Mouse (Mus musculus): ENCODE results near the gene Tex48. TPM values are rescaled to one million over a fixed set of nuclear protein-coding genes. Genes with fewer than 3 reads are reported as not detected.
A peak's percentile ranks its signal among the peaks of the same experiment; 100 is the strongest.

Gene Tex48
- polyA plus RNA-seq (2016; fragmentation: Nextera tagmentation; extraction: Ambion mirVana) = not detected in 2 replicates

DNA sequence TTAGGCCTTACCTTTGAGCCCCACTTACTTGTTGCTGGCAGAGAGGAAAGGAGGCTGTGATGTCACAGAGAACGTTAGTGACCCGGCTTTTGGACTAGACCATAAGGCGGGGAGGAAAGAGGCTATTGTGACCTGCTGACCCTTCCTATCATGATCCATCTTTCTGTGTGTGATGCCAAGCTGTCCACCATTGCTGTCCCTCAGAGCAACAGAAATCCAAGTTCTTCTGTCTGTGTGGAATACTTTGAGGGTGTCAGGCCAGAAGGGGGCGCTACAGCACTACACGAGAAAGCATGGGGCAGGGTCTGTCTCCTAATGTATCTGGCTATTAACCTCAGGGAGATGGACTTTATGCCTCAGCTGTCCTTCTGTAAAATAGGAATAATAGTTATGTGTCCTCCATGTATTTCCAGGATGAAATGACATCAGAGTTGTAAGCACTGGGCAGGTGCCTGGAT lies at the start of gene Tex48:
Gene Tex48 (minus strand): TSS at position 51 of the 458 bp plus-strand sequence.
- Histone ChIP-seq H3K4me3 (no peak within 1 kb of the TSS), H3K9me3 (replicated peaks) (no peaks in the 10 kb centered on the region), H3K36me3 (no peaks in the 10 kb centered on the region), H3K4me1 (no peaks in the 10 kb centered on the region), H3K27ac (no peak within 1 kb of the TSS), H3K27me3 (ENCODE audit: low read depth, poor library complexity, severe bottlenecking) (no peaks in the 10 kb centered on the region)
- peak; percentile 58 for DNase-seq (ENCODE audit: low spot score)
- WGBS = 51% methylated on average over 5 of the region's 5 CpGs

DNA sequence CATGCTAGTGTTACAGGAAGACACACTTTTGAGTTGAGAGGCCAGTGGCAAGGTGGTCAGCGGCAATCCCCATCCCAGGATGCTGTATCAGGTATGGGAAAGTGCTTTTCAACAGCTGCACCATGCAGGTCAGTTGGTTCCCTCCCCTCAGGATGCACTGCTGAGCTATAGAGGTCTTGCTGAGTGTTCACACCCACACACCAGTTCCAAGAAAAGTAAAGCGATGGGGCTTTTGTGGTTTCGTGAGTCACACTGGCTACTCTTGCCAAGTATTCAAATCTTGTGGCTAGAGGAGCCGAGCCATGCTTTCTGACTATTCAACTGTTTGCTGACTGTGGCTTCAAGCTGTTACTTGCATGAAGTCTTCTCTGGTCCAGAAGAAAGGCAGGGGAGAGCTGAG lies 46.0 kb upstream of the Tex48 start:
- no peaks in the 10 kb centered on the region for H3K9me3 ChIP-seq (replicated peaks)
- no peak overlapping the region for H3K27ac ChIP-seq
- 83% methylated on average over 4 of the region's 4 CpGs for WGBS
- no peak for DNase-seq (ENCODE audit: low spot score)
- no peaks in the 10 kb centered on the region for H3K36me3 ChIP-seq
- no peaks in the 10 kb centered on the region for H3K27me3 ChIP-seq (ENCODE audit: low read depth, poor library complexity, severe bottlenecking)
- H3K4me3 ChIP-seq = no peak overlapping the region
- H3K4me1 ChIP-seq = no peaks in the 10 kb centered on the region

DNA sequence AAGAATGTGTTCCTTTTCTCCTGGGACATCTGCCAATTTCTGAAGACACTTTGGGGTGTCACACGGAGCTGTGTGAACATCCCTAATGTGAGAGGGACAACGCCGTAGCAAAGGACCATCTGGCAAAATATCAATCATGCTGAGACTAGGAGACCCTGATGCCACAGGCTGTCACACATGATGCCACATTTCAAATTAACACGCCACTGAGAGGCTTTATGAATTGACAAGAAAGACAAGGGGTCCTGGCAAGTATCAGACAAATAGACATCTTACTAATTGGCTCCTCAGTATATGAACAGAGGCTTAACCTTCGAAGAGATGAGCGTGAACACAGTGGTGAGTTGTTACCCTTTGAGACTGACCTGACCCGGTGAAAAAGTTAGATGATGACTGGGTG lies 43.5 kb upstream of the Tex48 start:
- no peaks in the 10 kb centered on the region for H3K27me3 ChIP-seq (ENCODE audit: low read depth, poor library complexity, severe bottlenecking)
- H3K4me1 ChIP-seq = no peaks in the 10 kb centered on the region
- H3K27ac ChIP-seq = no peak overlapping the region
- WGBS = 82% methylated on average over 7 of the region's 7 CpGs
- no peak overlapping the region for H3K4me3 ChIP-seq
- H3K9me3 ChIP-seq (replicated peaks) = no peaks in the 10 kb centered on the region
- no peaks in the 10 kb centered on the region for H3K36me3 ChIP-seq
- no peak for DNase-seq (ENCODE audit: low spot score)

DNA sequence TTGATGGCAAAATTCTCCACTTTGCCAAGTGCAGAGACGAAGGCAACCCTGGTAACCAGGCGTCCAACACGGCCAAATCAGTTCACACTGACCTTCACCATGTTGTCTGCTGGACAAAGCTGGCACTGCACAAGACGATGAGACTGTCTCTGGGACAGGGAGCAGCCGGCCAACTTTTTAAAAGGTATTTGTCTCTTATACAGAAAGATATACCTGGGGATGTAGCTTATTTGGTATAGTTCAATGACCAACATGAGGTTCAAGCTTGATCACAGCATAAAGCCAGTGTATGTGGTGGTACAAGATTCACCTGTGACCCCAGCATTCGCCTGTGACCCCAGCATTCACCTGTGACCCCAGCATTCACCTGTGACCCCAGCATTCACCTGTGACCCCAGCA lies 41.1 kb upstream of the Tex48 start, which contains the start of gene Gm11214:
Gene Gm11214 (minus strand): TSS at position 101 of the 400 bp plus-strand sequence.
- Histone ChIP-seq H3K9me3 (replicated peaks) (no peaks in the 10 kb centered on the region), H3K4me1 (no peaks in the 10 kb centered on the region), H3K36me3 (no peaks in the 10 kb centered on the region), H3K27me3 (ENCODE audit: low read depth, poor library complexity, severe bottlenecking) (no peaks in the 10 kb centered on the region), H3K27ac (no peak within 1 kb of the TSS), H3K4me3 (no peak within 1 kb of the TSS)
- WGBS = 92% methylated on average over 6 of the region's 6 CpGs
- no peak for DNase-seq (ENCODE audit: low spot score)

DNA sequence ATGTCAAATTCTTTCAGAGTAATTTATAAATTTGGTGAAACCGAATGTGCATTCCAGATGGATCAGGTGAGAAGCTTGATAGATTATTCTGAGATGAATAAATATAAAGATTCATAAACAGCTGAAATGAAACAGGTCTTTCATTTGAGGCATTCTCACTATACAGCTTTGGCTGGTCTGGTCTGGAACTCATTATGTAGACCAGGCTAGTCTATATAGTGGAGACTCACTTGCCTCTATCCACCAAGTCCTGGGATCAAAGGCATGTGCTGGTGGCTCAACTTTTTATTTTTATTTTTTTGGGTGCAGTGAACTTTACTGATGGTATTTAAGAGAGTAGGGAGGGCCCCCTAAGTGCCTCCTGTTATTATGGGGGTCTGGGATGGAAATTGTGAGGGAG lies 39.6 kb upstream of the Tex48 start:
- no peak overlapping the region for H3K4me3 ChIP-seq
- 87% methylated on average over 1 of the region's 1 CpGs for WGBS
- no peak overlapping the region for H3K27ac ChIP-seq
- DNase-seq (ENCODE audit: low spot score) = no peak
- H3K9me3 ChIP-seq (replicated peaks) = no peaks in the 10 kb centered on the region
- H3K36me3 ChIP-seq = no peaks in the 10 kb centered on the region
- no peaks in the 10 kb centered on the region for H3K4me1 ChIP-seq
- no peaks in the 10 kb centered on the region for H3K27me3 ChIP-seq (ENCODE audit: low read depth, poor library complexity, severe bottlenecking)

DNA sequence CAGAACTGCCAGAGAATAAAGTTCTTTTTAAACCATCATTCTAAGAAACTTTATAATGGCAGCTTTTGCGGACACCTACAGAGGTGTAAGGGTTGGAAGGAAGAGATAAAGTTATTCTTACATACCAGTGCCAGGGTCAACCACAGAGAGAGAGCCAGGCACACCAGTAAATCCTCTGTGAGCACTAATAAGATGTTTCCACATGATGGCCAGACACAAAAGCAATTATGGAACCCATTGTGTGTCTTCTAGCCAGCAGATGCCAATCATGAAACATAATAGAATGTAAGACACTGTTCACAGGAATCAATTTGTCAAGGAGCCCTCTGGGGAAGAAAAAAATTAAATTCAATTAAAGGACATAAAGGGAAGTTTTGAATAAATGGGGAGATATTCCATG lies 39.2 kb upstream of the Tex48 start:
- Histone ChIP-seq H3K4me3 (no peak overlapping the region), H3K36me3 (no peaks in the 10 kb centered on the region), H3K4me1 (no peaks in the 10 kb centered on the region), H3K9me3 (replicated peaks) (no peaks in the 10 kb centered on the region), H3K27me3 (ENCODE audit: low read depth, poor library complexity, severe bottlenecking) (no peaks in the 10 kb centered on the region), H3K27ac (no peak overlapping the region)
- no peak for DNase-seq (ENCODE audit: low spot score)
- WGBS = 89% methylated on average over 1 of the region's 1 CpGs

DNA sequence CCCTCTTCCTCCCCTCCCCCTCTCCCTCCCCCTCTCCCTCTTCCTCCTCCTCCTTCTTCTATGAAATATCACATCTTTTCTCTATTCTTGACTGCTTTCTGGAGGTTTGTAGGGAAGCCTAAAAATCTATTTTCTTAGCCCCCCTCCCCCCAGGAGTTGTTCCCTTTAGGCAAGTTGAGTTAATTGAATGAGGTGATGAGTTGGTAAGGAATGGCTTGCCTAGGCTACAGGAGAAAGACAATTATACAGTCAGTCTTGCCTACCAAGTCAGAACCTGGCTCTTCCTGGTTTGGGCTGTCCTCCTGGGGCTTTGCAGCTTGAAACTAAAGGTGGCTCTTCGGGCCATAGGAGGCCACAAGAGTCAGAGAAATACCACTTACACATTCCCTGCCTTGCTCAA lies 37.5 kb upstream of the Tex48 start:
- H3K4me1 ChIP-seq = no peaks in the 10 kb centered on the region
- no peak overlapping the region for H3K4me3 ChIP-seq
- no peaks in the 10 kb centered on the region for H3K27me3 ChIP-seq (ENCODE audit: low read depth, poor library complexity, severe bottlenecking)
- no peaks in the 10 kb centered on the region for H3K9me3 ChIP-seq (replicated peaks)
- no peak overlapping the region for H3K27ac ChIP-seq
- no peaks in the 10 kb centered on the region for H3K36me3 ChIP-seq
- WGBS = 74% methylated on average over 1 of the region's 1 CpGs
- DNase-seq (ENCODE audit: low spot score) = no peak

DNA sequence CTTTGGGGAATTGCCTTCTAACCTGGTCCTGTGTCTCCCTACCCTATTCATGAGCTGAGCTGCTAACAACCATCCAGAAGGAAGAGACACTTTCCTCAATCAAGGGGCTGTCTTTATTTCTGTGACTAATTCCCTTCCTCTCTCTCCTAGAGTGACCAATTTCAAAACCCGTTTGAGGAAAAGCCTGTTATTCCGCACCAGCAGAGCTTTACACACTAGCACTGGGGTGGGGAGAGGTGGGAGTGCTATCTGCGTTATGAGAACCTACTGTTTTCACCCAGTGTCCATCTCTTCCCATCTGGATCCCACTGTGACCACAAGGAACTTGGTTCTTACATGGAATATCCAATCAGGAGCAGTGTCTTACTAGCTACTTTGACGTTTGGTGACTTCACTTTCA lies 36.9 kb upstream of the Tex48 start:
- Histone ChIP-seq H3K36me3 (no peaks in the 10 kb centered on the region), H3K27ac (no peak overlapping the region), H3K4me1 (no peaks in the 10 kb centered on the region), H3K9me3 (replicated peaks) (no peaks in the 10 kb centered on the region), H3K4me3 (no peak overlapping the region), H3K27me3 (ENCODE audit: low read depth, poor library complexity, severe bottlenecking) (no peaks in the 10 kb centered on the region)
- 64% methylated on average over 4 of the region's 4 CpGs for WGBS
- DNase-seq (ENCODE audit: low spot score) = no peak

DNA sequence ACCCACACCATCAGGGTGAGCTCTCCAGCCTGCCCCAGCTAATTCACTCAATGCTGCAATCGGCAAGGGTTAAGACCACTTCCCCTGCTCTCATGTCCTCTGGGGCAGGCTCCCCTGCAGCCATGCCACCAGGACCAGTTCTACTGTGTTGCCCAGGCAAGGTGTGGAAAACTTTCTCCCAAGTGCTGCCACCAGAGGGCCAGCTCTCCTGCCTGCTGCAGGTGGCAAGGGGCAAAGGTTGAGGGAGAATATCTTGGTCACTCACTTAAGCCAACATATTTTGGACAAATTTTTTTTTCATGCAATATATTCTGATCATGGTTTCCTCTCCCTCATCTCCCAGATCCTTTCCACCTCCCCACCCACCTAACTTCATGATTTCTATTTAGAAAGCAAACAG lies 32.2 kb upstream of the Tex48 start:
- H3K4me1 ChIP-seq = peaks cover 5% of the 10 kb centered on the region; the same call in 1 of the 2 replicates
- no peak overlapping the region for H3K27ac ChIP-seq
- 68% methylated on average over 1 of the region's 1 CpGs for whole genome bisulfite sequencing
- no peak overlapping the region for H3K4me3 ChIP-seq
- no peaks in the 10 kb centered on the region for H3K36me3 ChIP-seq
- no peaks in the 10 kb centered on the region for H3K27me3 ChIP-seq (ENCODE audit: low read depth, poor library complexity, severe bottlenecking)
- DNase-seq (ENCODE audit: low spot score) = no peak
- H3K9me3 ChIP-seq (replicated peaks) = no peaks in the 10 kb centered on the region

DNA sequence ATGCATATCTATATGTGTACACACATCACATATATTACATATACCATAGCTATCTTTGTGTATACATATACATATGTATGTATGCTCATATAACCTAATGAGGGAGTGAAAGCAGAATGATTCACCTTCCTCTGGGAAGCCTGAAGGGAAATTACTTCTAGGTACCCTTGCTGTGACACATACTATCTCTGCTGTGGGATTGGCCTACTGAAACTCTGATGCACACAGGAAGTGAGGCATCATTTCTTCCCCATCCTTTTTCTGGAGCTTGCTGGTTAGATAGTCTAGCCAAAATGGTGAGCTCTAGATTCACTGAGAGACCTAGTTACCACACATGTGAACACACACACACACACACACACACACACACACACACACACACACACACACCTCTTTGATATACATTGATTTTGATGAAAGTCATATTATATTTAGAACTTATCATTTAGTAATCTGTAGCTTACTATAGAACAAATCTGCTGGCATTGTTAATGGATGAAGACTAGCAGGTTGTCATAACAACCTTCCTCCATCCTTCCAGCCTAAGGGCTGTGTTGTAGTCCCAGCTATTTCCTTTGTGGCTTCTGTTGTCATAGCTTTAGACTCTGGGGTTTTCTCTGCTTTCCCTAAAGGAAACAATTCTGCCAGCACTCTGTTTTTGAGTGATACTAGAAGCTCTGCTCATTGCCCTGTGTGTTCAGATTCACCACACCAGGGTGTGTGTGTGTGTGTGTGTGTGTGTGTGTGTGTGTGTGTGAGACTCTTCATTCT lies 21.9 kb upstream of the Tex48 start:
- Histone ChIP-seq H3K27me3 (ENCODE audit: low read depth, poor library complexity, severe bottlenecking) (no peaks in the 10 kb centered on the region), H3K27ac (no peak overlapping the region), H3K4me1 (no peaks in the 10 kb centered on the region), H3K9me3 (replicated peaks) (no peaks in the 10 kb centered on the region), H3K4me3 (no peak overlapping the region), H3K36me3 (no peaks in the 10 kb centered on the region)
- DNase-seq (ENCODE audit: low spot score) = no peak

DNA sequence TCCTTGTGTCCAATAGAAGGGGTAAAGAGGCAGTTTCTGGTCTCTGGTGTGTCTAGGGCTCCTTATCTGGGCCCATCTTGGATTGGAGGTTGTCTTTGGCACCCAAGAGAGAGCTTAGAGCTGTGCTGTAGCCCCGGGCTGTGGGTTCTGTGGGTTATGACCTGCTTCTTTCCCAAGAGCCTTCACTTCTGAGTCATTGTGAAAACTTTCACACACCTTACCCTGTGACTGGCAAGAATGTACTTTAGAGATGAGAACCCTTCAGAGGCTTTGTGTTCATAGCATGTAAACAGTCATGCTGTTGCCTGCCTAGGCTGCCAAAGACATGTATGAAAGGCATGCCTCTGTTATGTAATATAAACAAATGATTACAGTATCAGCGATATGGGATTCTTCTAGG lies 17.6 kb upstream of the Tex48 start:
- Histone ChIP-seq H3K27ac (no peak overlapping the region), H3K27me3 (ENCODE audit: low read depth, poor library complexity, severe bottlenecking) (no peaks in the 10 kb centered on the region), H3K4me1 (no peaks in the 10 kb centered on the region), H3K9me3 (replicated peaks) (no peaks in the 10 kb centered on the region), H3K36me3 (no peaks in the 10 kb centered on the region), H3K4me3 (no peak overlapping the region)
- DNase-seq (ENCODE audit: low spot score) = no peak
- WGBS = 79% methylated on average over 2 of the region's 2 CpGs

DNA sequence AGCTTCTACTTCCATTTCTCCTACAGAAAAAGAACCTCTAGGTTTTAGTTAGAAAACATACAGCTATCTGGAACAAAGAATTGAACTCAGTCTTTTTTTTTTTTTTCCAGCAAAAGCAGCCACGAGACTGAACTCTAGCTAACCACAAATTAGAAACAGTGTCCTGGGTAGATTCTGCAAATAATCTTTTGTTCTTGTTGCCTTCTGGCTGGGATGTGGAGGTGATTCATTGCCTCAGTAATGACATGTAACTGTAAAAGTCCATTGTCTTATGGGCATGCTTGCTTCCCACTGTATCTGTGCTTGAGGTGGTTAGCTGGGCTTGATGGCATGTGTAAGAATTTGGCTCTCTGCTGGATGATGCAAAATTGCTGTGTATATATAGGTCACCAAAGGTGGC lies 16.4 kb upstream of the Tex48 start:
- 73% methylated on average over 1 of the region's 1 CpGs for WGBS
- Histone ChIP-seq H3K27ac (no peak overlapping the region), H3K36me3 (no peaks in the 10 kb centered on the region), H3K9me3 (replicated peaks) (no peaks in the 10 kb centered on the region), H3K27me3 (ENCODE audit: low read depth, poor library complexity, severe bottlenecking) (no peaks in the 10 kb centered on the region), H3K4me1 (no peaks in the 10 kb centered on the region), H3K4me3 (no peak overlapping the region)
- no peak for DNase-seq (ENCODE audit: low spot score)

DNA sequence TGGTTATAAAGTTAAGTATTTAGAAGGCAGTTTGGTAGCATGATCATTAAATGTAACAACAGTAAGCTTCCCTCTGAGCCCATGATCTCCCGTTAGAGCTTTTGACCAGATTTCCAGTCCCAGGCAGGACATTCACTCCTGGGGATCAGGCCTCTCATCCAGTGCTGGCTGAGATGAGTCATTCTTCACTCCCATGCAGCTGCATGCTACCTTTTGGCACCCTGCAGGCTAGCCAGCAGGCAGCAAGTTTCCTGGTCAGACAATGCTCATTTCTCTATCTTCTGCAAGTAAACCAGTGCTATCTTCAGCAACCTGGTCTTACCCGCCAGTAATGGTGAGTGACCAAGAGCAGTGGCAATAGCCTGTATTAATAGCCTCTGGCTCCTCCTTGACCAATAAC lies 11.0 kb upstream of the Tex48 start:
- Histone ChIP-seq H3K4me3 (no peak overlapping the region), H3K4me1 (no peaks in the 10 kb centered on the region; the same call in 1 of the 2 replicates), H3K27me3 (ENCODE audit: low read depth, poor library complexity, severe bottlenecking) (no peaks in the 10 kb centered on the region), H3K36me3 (no peaks in the 10 kb centered on the region), H3K27ac (no peak overlapping the region), H3K9me3 (replicated peaks) (no peaks in the 10 kb centered on the region)
- no peak for DNase-seq (ENCODE audit: low spot score)
- WGBS = 87% methylated on average over 2 of the region's 2 CpGs

DNA sequence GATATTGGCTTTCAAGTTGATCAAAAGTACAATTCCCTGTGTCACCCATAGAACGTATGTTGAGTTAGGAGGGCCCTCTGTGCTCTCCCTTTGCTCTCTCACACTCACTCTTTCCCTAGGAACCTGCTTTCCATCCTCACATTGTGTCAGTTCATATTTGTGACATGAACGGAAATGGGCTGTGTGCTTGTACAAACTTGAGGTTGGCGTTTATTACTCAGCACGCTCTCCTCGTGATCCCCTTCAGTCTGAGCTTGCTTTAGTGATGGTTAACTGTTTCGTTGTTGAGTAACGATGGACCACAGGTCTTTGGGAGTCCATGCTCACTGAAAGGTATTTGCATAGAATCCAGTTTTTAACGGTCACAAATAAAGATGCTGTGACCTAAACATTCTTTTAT lies 4.9 kb upstream of the Tex48 start:
- DNase-seq (ENCODE audit: low spot score) = no peak
- Histone ChIP-seq H3K4me3 (no peak overlapping the region), H3K9me3 (replicated peaks) (no peaks in the 10 kb centered on the region), H3K36me3 (no peaks in the 10 kb centered on the region), H3K27ac (no peak overlapping the region), H3K4me1 (no peaks in the 10 kb centered on the region; the same call in 1 of the 2 replicates), H3K27me3 (ENCODE audit: low read depth, poor library complexity, severe bottlenecking) (no peaks in the 10 kb centered on the region)
- 85% methylated on average over 8 of the region's 8 CpGs for WGBS
